Mouse (Mus musculus) urinary bladder, postnatal 36 days (tissue): ENCODE results near the gene Ncan.
A peak's percentile ranks its signal among the peaks of the same experiment; 100 is the strongest.
"Not testable (repeated sequence)": the region's sequence is repeated elsewhere in the genome, so short reads cannot be mapped to it uniquely, and the experiment has no call there.

Experiments used
- DNase-seq, 2 experiments: peaks; one replicate each; pipeline ENCODE4 v3.0.0; 2022; ENCODE audit warnings: low spot score in 2 of 2, mixed read lengths in 1 of 2

The Ncan gene

DNA sequence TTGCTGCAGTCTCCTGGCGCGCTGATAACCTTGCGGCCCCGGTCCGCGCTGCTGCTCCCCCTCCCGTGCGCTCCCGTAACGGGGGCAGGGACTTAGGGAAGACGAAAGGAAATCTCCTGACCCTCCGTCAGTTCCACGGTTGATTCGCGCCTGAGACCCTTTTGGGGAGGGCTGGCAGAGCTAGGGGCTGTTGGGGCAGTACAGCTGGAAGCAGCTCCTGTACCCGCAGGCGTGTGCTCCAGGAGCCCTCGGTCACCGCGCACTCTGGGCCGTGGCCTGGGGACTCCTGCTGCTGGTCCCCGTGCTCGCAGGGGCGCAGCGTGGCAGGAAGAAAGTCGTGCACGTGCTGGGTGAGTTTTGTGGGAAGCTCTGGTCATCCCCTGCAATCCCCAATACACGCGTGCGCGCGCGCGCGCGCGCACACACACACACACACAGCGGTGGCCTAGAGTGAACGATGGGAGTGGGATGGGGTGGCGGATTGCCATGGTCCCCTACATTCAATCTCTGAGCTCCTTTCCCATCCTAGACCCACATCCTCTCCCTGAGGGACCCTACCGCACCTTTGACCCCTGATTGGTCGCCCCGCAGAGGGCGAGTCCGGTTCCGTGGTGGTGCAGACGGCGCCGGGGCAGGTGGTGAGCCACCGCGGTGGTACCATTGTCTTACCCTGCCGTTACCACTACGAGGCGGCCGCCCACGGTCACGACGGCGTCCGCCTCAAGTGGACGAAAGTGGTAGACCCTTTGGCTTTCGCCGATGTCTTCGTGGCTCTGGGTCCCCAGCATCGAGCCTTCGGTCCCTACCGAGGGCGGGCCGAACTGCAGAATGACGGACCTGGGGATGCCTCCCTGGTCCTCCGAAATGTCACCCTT, 36.2 kb downstream of the Ncan start:
- DNase-seq, result no peak

DNA sequence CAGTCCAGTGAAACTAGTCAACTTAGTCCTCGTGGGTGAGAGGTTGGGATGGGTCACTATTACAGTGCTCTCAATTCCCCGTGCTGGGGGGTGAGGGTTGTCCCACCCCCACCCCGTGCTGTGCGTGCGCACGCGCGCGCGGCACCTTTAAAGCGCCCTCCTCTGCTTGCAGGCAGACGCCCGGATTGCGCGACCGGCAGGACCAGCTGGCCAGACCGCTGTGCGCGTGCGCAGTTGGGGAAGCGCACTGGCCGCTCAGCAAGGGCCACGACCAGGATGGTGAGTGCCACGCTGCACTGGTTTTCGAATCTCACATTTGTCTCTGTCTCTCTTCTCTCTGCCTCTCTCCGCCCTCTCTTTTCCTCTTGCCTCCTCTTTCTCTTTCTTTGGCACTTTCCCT, 37.4 kb downstream of the Ncan start, which contains the start of gene Hapln4:
Hapln4 (plus strand) TSS at position 173 of the 400 bp plus-strand sequence.
- peak in 1 of 2 experiments; percentile 27 for DNase-seq

DNA sequence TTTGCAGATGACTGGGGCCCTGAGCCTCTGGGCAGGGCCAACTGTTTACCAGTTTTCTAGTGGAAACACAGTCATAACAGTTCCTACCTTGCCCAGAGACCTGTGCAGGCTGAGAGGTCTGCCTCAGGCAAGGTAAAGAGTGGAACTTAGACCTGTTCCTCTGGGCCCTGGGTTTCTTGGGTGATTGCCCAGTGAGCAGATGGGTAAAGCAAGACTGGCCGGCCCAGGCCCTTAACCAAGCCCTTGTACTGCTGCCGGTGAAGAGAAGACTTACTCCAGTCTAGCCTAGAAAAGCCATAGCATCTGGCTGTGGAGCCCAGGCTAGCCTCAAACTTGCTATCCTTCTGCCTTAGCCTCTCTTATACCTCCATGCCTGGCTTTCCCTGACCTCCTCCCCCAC, 38.7 kb downstream of the Ncan start:
- DNase-seq, result no peak

DNA sequence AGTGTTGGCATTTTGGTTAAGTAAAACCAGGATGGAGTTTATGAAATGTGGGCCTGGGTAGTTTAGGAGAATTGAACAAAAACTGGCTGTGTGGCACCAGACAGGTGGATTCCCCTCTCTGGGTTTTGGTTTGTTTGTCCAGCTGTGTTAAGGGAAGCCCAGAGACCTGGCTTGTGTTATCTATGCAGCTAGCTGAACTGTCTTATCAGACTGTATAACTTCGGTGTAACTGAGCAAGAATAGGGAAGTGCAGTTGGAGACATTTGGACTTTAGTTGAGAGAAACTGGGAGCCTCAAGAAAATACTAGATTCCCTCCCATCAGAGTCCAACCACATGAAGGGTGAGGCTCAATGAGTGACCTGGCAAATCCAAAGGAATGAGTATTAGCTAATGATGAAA, 47.0 kb downstream of the Ncan start:
- no peak for DNase-seq

DNA sequence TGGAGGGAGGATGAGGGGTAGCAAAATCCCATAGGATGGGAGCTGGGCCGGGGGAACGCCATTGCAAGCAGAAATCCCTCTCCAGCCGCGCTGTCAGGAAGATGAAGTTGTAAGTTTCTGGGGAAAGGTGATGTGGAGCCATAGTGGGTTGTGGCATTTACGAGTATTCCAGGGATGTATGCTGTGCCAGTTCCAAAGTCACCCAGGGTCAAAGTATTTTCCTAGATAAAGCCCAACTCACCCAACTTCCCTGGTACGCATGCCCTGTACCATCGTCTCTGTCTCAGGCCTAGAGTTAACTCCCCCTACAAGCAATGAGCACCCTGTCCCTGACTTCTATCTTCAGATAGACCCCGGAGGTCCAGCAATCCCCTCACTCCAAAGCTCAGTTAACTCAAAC, 47.6 kb downstream of the Ncan start:
- no peak for DNase-seq

DNA sequence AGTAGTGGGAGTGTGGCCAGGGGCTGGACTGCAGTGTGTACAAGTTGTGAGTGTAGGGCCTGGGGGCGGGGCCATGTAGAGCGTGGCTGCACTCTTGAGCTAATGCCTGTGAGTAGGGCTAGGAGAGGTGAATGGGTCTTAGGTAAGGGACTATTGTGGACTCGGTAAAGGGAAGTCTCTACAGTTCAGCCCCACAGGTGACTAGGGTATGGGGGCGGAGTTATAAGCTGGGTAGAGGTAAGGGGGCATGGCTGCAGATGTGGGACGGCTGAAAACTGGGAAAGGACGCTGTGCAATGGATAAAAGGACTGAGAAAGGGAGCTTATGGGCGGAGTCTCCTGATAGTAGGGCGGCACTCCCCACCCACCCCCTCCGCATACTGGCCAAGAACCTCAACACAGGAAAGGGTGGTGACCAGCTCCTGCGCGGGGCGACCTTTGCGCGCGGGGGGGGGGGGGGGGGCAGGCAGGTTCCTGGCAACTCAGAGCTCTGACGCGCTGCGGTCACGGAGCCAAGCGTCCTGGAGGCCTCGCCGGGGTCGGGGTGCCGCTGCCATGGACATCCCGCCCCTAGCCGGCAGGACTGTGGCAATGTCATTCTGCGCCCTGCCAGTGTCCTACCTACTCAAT, 48.1 kb downstream of the Ncan start, which contains the start of gene Tm6sf2:
Tm6sf2 (plus strand) TSS at position 484 of the 629 bp plus-strand sequence.
- peak; percentile 18 to 28 for DNase-seq

DNA sequence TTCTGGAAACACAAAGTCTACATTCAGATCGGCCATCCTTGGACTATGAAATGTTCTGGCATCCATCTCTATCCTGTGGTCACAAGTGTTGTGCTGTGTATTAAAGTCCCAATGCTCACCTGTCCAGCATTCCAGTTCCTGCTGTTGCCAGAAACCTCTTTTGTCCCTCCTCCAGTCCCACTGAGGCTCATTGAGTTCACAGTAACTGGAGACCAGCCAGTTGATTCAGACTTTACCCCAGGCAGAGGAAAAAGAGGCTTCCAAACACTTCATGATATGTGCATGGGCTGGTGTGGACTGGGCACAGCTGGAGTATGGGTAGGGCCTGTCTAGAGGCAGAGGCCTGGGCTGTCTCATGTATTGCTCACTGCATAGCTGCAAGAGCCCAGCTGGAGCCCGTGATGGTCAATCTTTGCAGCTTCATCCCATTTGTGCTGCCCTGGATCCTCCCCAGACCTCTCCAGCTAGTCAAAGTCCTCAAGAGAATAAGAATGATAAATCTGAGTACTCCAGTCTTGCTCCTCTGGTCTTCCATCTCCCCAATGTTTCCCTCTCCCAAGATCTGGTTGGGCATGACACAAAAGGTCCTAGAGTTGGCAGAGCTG, 48.7 kb downstream of the Ncan start:
- DNase-seq, result no peak

DNA sequence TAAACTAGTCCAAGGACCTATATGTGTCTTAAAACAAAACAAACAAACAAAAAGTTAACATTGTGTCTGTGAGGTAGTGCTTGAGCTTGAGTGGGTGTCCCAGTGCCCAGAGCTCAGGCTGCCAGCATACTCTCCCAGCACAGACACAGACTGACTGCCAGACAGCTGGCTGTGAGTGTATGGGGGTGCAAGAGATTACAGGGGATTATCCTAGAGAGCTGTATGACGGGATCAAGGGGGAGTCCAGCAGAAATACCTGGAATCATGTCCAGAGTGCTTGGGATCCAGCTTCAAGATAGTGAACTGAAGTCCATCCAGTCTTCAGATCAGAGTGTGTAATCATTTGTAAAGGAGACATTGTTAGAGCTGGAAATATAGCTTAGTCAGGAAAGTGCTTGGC, 63.0 kb downstream of the Ncan start:
- DNase-seq, result no peak

DNA sequence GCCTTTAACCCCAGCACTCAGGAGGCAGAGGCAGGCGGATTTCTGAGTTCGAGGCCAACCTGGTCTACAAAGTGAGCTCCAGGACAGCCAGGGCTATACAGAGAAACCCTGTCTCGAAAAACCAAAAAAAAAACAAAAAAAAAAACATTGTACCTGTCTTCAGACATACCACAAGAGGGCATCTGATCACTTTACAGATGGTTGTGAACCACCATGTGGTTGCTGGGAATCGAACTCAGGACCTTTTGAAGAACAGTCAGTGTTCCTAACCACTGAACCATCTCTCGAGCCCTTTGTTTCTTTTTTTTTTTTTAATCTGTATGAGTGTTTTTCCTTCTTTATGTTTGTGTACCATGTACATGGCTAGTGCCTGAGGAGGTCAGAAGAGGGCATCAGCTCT, 70.2 kb downstream of the Ncan start:
- not testable (repeated sequence) for DNase-seq

DNA sequence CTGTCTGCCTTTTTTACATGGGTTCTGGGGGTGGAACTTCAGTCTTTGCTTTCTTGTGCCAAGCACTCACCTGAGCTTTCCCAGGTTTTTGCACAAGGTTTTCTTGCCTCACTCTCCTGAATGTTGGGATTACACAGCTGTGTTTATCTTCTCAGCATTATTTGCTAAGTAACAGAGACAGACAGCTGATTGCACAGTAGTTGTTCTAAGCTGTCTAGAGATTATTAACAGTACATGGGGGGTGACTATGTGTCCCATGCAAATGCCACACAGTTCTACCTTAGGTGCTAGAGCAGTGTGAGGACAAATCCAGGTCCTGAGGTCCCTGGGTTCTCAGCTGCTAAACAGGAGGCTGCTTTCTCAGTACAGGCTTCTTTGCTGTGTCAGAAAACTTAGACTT, 71.0 kb downstream of the Ncan start:
- no peak for DNase-seq

DNA sequence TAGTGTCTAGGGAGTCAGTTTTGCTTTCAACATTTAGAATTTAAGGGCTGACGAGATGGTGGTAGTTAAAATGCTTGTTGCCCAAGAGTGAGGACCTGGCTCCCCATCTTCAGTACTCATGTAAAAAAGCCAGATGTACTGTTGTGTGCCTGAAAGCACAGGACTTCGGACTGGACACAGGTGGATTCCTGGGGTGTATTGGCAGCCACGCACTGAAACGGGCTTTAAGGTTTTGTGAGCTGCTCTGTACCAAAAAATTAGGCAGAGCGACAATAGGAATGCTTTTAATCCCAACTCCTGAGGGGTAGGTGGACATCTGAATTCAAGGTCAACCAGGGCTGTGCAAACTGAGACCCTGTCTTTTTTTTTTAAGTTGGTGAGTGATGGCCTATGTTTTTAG, 76.7 kb downstream of the Ncan start:
- no peak for DNase-seq
